Mouse (Mus musculus) spleen, adult 12 weeks (tissue): ENCODE measurements around the gene E130114P18Rik.

Source experiments
- DNase-seq: peaks from one replicate; pipeline ENCODE4 v3.0.0; 2022; ENCODE audit warnings: low spot score

The E130114P18Rik gene

GRCm38 (mm10) chr4:97693931-97694330 lies 83.9 kb downstream of the E130114P18Rik start:
- no peak for DNase-seq

GRCm38 (mm10) chr4:97693054-97693453 lies 84.8 kb downstream of the E130114P18Rik start:
- DNase-seq, result no peak

GRCm38 (mm10) chr4:97690384-97690766 lies 87.5 kb downstream of the E130114P18Rik start:
- no peak for DNase-seq

GRCm38 (mm10) chr4:97689456-97690383 lies 88.2 kb downstream of the E130114P18Rik start:
- no peak for DNase-seq

- DNase-seq, result no peak
Measured at GRCm38 (mm10) chr4:97686020-97686419, 91.9 kb downstream of the E130114P18Rik start.

GRCm38 (mm10) chr4:97676579-97676937 lies 101.3 kb downstream of the E130114P18Rik start:
- DNase-seq, result no peak

- no peak for DNase-seq
Measured at GRCm38 (mm10) chr4:97675741-97676578, 101.9 kb downstream of the E130114P18Rik start.

GRCm38 (mm10) chr4:97673854-97674510 lies 103.9 kb downstream of the E130114P18Rik start:
- no peak for DNase-seq

- no peak for DNase-seq
Measured at GRCm38 (mm10) chr4:97672501-97672900, 105.4 kb downstream of the E130114P18Rik start.

- DNase-seq, result no peak
Measured at GRCm38 (mm10) chr4:97671911-97672310, 106.0 kb downstream of the E130114P18Rik start.

- no peak for DNase-seq
Measured at GRCm38 (mm10) chr4:97670418-97670817, 107.5 kb downstream of the E130114P18Rik start.

- no peak for DNase-seq
Measured at GRCm38 (mm10) chr4:97669808-97670207, 108.1 kb downstream of the E130114P18Rik start.

- no peak for DNase-seq
Measured at GRCm38 (mm10) chr4:97665428-97665755, 112.5 kb downstream of the E130114P18Rik start.

- no peak for DNase-seq
Measured at GRCm38 (mm10) chr4:97664738-97665427, 113.0 kb downstream of the E130114P18Rik start.

- DNase-seq, result no peak
Measured at GRCm38 (mm10) chr4:97663922-97664321, 114.0 kb downstream of the E130114P18Rik start.

- DNase-seq, result no peak
Measured at GRCm38 (mm10) chr4:97662841-97663240, 115.0 kb downstream of the E130114P18Rik start.

- no peak for DNase-seq
Measured at GRCm38 (mm10) chr4:97661611-97662273, 116.1 kb downstream of the E130114P18Rik start.

GRCm38 (mm10) chr4:97657586-97657985 lies 120.3 kb downstream of the E130114P18Rik start:
- DNase-seq, result peak; percentile 4

- no peak for DNase-seq
Measured at GRCm38 (mm10) chr4:97649626-97650015, 128.3 kb downstream of the E130114P18Rik start.

- no peak for DNase-seq
Measured at GRCm38 (mm10) chr4:97648825-97649625, 128.9 kb downstream of the E130114P18Rik start.

- no peak for DNase-seq
Measured at GRCm38 (mm10) chr4:97648436-97648707, 129.5 kb downstream of the E130114P18Rik start.
